Mouse (Mus musculus) 3T3-L1 (cell line): ENCODE results near the gene Grik4.
A peak's percentile ranks its signal among the peaks of the same experiment; 100 is the strongest.
"Not testable (repeated sequence)": the region's sequence is repeated elsewhere in the genome, so short reads cannot be mapped to it uniquely, and the experiment has no call there.

Experiments used
- DNase-seq: peaks from one replicate; pipeline ENCODE4 v3.0.0-alpha.2; 2015; ENCODE audit warnings: low read depth, low spot score

Gene Grik4

GRCm38 (mm10) chr9:42943781-42944535 is at the start of gene Grik4:
Gene Grik4 (minus strand): TSS chr9:42944493.
- peak; percentile 40 for DNase-seq

GRCm38 (mm10) chr9:42993659-42994058 is 49.4 kb upstream of the Grik4 start:
- DNase-seq: peak; percentile 25

GRCm38 (mm10) chr9:42987988-42988387 is 43.7 kb upstream of the Grik4 start:
- no peak for DNase-seq

GRCm38 (mm10) chr9:42968894-42969521 is 24.7 kb upstream of the Grik4 start:
- no peak for DNase-seq

- DNase-seq: no peak
Observed at GRCm38 (mm10) chr9:42967731-42968130, 23.4 kb upstream of the Grik4 start.

GRCm38 (mm10) chr9:42964809-42965208 is 20.5 kb upstream of the Grik4 start:
- not testable (repeated sequence) for DNase-seq

- no peak for DNase-seq
Observed at GRCm38 (mm10) chr9:42964366-42964765, 20.1 kb upstream of the Grik4 start.

- no peak for DNase-seq
Observed at GRCm38 (mm10) chr9:42962506-42962905, 18.2 kb upstream of the Grik4 start.

GRCm38 (mm10) chr9:42958401-42958800 is 14.1 kb upstream of the Grik4 start:
- DNase-seq: no peak

- no peak for DNase-seq
Observed at GRCm38 (mm10) chr9:42948381-42948780, 4.1 kb upstream of the Grik4 start.

- DNase-seq: no peak
Observed at GRCm38 (mm10) chr9:42945174-42945573, 881 bp upstream of the Grik4 start.

GRCm38 (mm10) chr9:42944536-42945006 is 278 bp upstream of the Grik4 start:
- peak; percentile 77 for DNase-seq

- DNase-seq: no peak
Observed at GRCm38 (mm10) chr9:42943057-42943529, 1.2 kb downstream of the Grik4 start.

GRCm38 (mm10) chr9:42942148-42942547 is 2.1 kb downstream of the Grik4 start:
- no peak for DNase-seq

GRCm38 (mm10) chr9:42932146-42932545 is 12.1 kb downstream of the Grik4 start:
- DNase-seq: no peak

- DNase-seq: no peak
Observed at GRCm38 (mm10) chr9:42927498-42927897, 16.8 kb downstream of the Grik4 start.

GRCm38 (mm10) chr9:42926564-42926963 is 17.7 kb downstream of the Grik4 start:
- DNase-seq: no peak

- no peak for DNase-seq
Observed at GRCm38 (mm10) chr9:42921830-42922229, 22.5 kb downstream of the Grik4 start.

- no peak for DNase-seq
Observed at GRCm38 (mm10) chr9:42920190-42920589, 24.1 kb downstream of the Grik4 start.

- DNase-seq: no peak
Observed at GRCm38 (mm10) chr9:42917911-42918310, 26.4 kb downstream of the Grik4 start.

GRCm38 (mm10) chr9:42913201-42913600 is 31.1 kb downstream of the Grik4 start:
- peak; percentile 55 for DNase-seq

GRCm38 (mm10) chr9:42908657-42909313 is 35.5 kb downstream of the Grik4 start:
- DNase-seq: no peak
